Mouse (Mus musculus) forebrain, embryonic 11.5 days (tissue): ENCODE measurements at regions not wholly inside any gene's neighbourhood (a gene's known extent, or its start where the extent isn't known, plus 50 kb on each side); places are given as distances from the start of the nearest gene placed in this dataset.

Experiments used
- ATAC-seq: fragments of 200-750 bp; cut with Nextera tagmentation; replicated peaks from 2 replicates; pipeline ENCODE4 v1.8.0; 2017; ENCODE audit warnings: moderate TSS enrichment; ENCODE audit not compliant: low FRiP score
- DNase-seq: peaks from one replicate; pipeline ENCODE4 v3.0.0-alpha.2; 2017; ENCODE audit warnings: low spot score
- H3K27ac ChIP-seq: fragments of 300-500 bp; sonication (generic); 2 replicates; pipeline ENCODE4 v1.5.1; 2014; ENCODE audit warnings: low read depth, low read length
- H3K27me3 ChIP-seq: fragments of 300-500 bp; sonication (generic); 2 replicates; pipeline ENCODE4 v1.6.1; 2014; ENCODE audit warnings: mild to moderate bottlenecking, low read length, mixed read lengths; ENCODE audit not compliant: control insufficient read depth, insufficient read depth
- H3K36me3 ChIP-seq: fragments of 300-500 bp; sonication (generic); 2 replicates; pipeline ENCODE4 v1.6.1; 2014; ENCODE audit warnings: mild to moderate bottlenecking, low read length, moderate library complexity, mixed read lengths; ENCODE audit not compliant: control insufficient read depth, insufficient read depth
- H3K4me1 ChIP-seq: fragments of 300-500 bp; sonication (generic); replicated peaks from 2 replicates; pipeline ENCODE4 v1.6.1; 2014; ENCODE audit warnings: low read length, mixed read lengths; ENCODE audit not compliant: control insufficient read depth, insufficient read depth
- H3K4me2 ChIP-seq: fragments of 300-500 bp; sonication (generic); 2 replicates; pipeline ENCODE4 v1.6.1; 2014; ENCODE audit warnings: low read depth, mild to moderate bottlenecking, low read length, moderate library complexity, mixed read lengths; ENCODE audit not compliant: severe bottlenecking
- H3K4me3 ChIP-seq: fragments of 300-500 bp; sonication (generic); 2 replicates; pipeline ENCODE4 v1.5.1; 2014; ENCODE audit warnings: low read depth, low read length
- H3K9ac ChIP-seq: fragments of 300-500 bp; sonication (generic); 2 replicates; pipeline ENCODE4 v1.6.1; 2014; ENCODE audit warnings: low read length
- H3K9me3 ChIP-seq: fragments of 300-500 bp; sonication (generic); 2 replicates; pipeline ENCODE4 v1.6.1; 2016; ENCODE audit warnings: low read length, mixed read lengths; ENCODE audit not compliant: control insufficient read depth
- WGBS: fragments of 180-500 bp; shearing (Covaris S2); extraction: QIAGEN DNeasy Blood & Tissue Kit; methylation state at CpG from one replicate; pipeline ENCODE4 v1.1.7; 2014; 5-methylcytosine and 5-hydroxymethylcytosine counted together

GRCm38 (mm10) chr5:136626142-136626771 is 59.0 kb upstream of the Cux1 start:
- ATAC-seq (no peak), DNase-seq (no peak)
- Histone ChIP-seq H3K27ac (no peak overlapping the region), H3K4me2 (no peak overlapping the region), H3K9ac (no peak overlapping the region), H3K4me3 (no peak overlapping the region), H3K9me3 (no peaks in the 10 kb centered on the region), H3K4me1 (peaks cover 4% of the 10 kb centered on the region; the same call in 1 of the 2 replicates), H3K36me3 (no peaks in the 10 kb centered on the region), H3K27me3 (peaks cover 5% of the 10 kb centered on the region; the same call in 1 of the 2 replicates)
- WGBS = 52% methylated on average over 4 of the region's 4 CpGs

- Histone ChIP-seq H3K27me3 (peaks cover 2% of the 10 kb centered on the region; the same call in 1 of the 2 replicates), H3K4me3 (no peak overlapping the region), H3K9ac (no peak overlapping the region), H3K4me2 (no peak overlapping the region), H3K36me3 (no peaks in the 10 kb centered on the region), H3K4me1 (peaks cover 4% of the 10 kb centered on the region; the same call in 1 of the 2 replicates), H3K9me3 (no peaks in the 10 kb centered on the region), H3K27ac (no peak overlapping the region)
- ATAC-seq = no peak
- DNase-seq = no peak
- 83% methylated on average over 2 of the region's 2 CpGs for WGBS
Measured at GRCm38 (mm10) chr5:136626891-136627290, 59.6 kb upstream of the Cux1 start.

DNA sequence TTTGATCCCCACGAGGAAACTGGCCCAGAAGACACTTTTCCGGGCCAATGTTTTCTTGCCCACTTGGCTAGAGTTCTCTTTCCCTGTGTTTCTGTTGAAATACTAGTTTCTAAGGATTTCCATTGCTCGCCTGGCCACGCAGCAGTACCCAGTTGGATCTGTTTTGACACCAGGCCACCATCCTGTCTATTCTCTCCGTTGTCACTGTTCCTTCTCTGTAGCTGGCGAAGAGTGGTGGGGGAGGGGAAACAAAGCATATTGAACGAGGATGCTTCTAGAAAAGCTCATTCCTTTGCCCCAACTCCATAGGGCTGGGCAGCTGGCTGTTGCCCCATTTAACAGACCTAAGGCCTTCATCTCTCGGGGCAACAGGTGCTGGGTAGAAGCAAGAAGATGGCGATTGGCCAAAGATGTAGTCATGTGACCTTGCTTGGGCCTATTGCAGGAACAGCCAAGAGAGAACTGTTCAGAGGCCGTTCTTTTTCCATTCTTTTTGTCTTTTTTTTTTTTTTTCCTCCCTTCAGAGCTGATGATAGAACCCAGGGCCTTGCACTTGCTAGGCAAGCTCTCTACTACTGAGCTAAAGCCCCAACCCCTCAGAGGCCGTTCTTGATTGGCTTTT is 60.5 kb upstream of the Cux1 start:
- Histone ChIP-seq H3K36me3 (no peaks in the 10 kb centered on the region), H3K9ac (no peak overlapping the region), H3K27ac (no peak overlapping the region), H3K27me3 (no peaks in the 10 kb centered on the region), H3K4me2 (no peak overlapping the region), H3K4me1 (peaks cover under 1% of the 10 kb centered on the region; the same call in 1 of the 2 replicates), H3K9me3 (no peaks in the 10 kb centered on the region), H3K4me3 (no peak overlapping the region)
- WGBS = 76% methylated on average over 11 of the region's 11 CpGs
- ATAC-seq (no peak), DNase-seq (no peak)

GRCm38 (mm10) chr5:136628502-136628901 is 61.2 kb upstream of the Cux1 start:
- Histone ChIP-seq H3K36me3 (no peaks in the 10 kb centered on the region), H3K4me1 (no peaks in the 10 kb centered on the region), H3K4me2 (no peak overlapping the region), H3K4me3 (no peak overlapping the region), H3K27me3 (no peaks in the 10 kb centered on the region), H3K27ac (no peak overlapping the region), H3K9me3 (no peaks in the 10 kb centered on the region), H3K9ac (no peak overlapping the region)
- WGBS = 95% methylated on average over 5 of the region's 5 CpGs
- DNase-seq = no peak
- ATAC-seq = no peak

DNA sequence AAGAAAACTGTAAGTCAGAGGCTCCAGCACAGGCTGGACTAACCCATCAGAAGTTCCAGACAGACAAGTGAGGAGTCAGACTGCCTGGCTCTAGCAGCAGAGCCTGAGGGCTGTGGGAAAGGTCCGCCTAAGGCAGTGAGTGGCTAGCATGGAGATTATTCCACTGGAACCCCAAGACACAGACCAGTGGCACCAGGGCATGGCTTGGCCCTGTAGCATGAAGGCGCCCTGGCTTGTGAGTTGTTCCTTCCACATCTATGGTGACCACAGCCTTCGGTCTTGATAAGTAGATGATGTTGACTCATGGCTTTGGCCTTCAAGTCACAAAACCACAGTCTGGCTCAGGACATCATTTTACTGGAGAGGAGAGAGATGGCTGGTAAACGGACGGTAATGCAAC is 60.7 kb upstream of the Myl10 start:
- Histone ChIP-seq H3K9ac (no peak overlapping the region), H3K4me3 (no peak overlapping the region), H3K9me3 (no peaks in the 10 kb centered on the region), H3K36me3 (no peaks in the 10 kb centered on the region), H3K27me3 (no peaks in the 10 kb centered on the region), H3K27ac (no peak overlapping the region), H3K4me1 (no peaks in the 10 kb centered on the region), H3K4me2 (no peak overlapping the region)
- DNase-seq (no peak), ATAC-seq (no peak)
- WGBS = 89% methylated on average over 5 of the region's 5 CpGs

DNA sequence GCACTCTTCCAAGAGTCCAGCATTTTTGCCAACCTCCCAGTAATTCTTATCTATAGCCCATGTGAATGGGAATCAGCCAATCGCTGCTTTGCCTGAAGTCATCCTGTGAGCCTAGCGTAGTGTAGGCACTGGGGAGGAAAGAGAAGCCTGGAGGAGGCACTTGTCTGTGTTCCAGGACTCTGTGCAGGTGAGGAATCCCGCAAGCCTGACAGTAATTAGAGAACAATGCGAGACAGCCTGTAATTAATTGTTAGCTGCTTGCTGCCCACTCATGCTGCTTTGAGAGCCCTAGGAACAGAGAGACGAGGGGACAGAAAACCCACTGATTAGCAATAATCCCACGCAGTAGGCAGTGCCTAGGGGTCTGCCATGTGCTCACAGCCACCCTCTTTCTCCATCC is 59.0 kb upstream of the Myl10 start:
- Histone ChIP-seq H3K4me2 (no peak overlapping the region), H3K27me3 (no peaks in the 10 kb centered on the region), H3K4me3 (no peak overlapping the region), H3K4me1 (no peaks in the 10 kb centered on the region), H3K9ac (no peak overlapping the region), H3K27ac (no peak overlapping the region), H3K9me3 (no peaks in the 10 kb centered on the region), H3K36me3 (no peaks in the 10 kb centered on the region)
- WGBS = 65% methylated on average over 6 of the region's 6 CpGs
- DNase-seq (no peak), ATAC-seq (no peak)

DNA sequence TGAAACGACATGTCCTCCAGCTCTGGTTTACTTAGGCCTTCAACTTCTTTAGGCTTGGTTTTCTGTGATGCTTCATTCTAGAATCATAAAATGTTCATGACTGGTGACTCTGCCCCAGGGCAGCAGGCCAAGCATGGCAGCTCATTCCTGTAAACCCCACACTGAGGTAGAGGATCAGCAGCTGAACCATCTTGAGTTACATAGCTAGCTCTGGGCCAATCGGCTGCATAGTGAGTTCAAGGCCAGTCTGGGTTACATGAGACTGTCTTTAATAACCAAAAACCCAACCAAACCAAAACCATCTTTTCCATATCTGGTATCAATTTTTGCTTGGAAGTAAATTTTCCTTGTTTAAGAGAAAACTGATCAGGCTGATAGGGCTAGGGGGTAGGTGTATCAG is 57.8 kb upstream of the Myl10 start:
- Histone ChIP-seq H3K9me3 (no peaks in the 10 kb centered on the region), H3K27me3 (no peaks in the 10 kb centered on the region)

GRCm38 (mm10) chr5:136636476-136636875 is 56.5 kb upstream of the Myl10 start:
- no peaks in the 10 kb centered on the region for H3K4me1 ChIP-seq
- no peak overlapping the region for H3K9ac ChIP-seq
- H3K27ac ChIP-seq = no peak overlapping the region
- WGBS = 64% methylated on average over 1 of the region's 1 CpGs
- H3K27me3 ChIP-seq = no peaks in the 10 kb centered on the region
- ATAC-seq = no peak
- H3K4me2 ChIP-seq = no peak overlapping the region
- no peaks in the 10 kb centered on the region for H3K36me3 ChIP-seq
- no peaks in the 10 kb centered on the region for H3K9me3 ChIP-seq
- no peak for DNase-seq
- H3K4me3 ChIP-seq = no peak overlapping the region

More for the DNA sequence above, 57.8 kb upstream of the Myl10 start:
- Histone ChIP-seq H3K4me2 (no peak overlapping the region), H3K36me3 (no peaks in the 10 kb centered on the region), H3K27ac (no peak overlapping the region), H3K4me3 (no peak overlapping the region), H3K9ac (no peak overlapping the region), H3K4me1 (no peaks in the 10 kb centered on the region)
- ATAC-seq = no peak
- DNase-seq = no peak
- WGBS = 94% methylated on average over 2 of the region's 2 CpGs

DNA sequence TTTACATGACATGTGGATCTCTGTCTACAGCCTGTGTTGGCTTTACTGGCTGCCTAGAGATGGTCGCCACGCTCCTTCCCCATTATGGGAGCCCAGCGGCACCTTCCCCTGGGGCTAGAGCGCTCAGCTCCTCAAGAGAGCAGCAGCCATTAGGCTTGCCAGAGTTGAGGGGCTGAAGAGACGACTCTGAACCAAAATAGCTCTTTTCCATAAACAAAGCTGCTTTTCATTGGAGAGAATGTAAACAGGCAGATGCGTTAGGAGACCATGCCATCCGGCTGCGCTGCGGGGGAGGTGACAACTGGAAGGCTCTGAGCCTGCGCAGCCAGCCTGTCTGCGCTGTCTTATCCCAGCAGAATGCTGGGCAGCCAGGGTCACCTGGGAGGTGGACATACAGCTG is 55.1 kb upstream of the Myl10 start:
- no peak for DNase-seq
- Histone ChIP-seq H3K27ac (no peak overlapping the region), H3K36me3 (no peaks in the 10 kb centered on the region), H3K4me2 (no peak overlapping the region), H3K4me1 (no peaks in the 10 kb centered on the region), H3K9me3 (no peaks in the 10 kb centered on the region), H3K9ac (no peak overlapping the region), H3K27me3 (no peaks in the 10 kb centered on the region), H3K4me3 (no peak overlapping the region)
- no peak for ATAC-seq
- 62% methylated on average over 11 of the region's 11 CpGs for WGBS
